Mouse (Mus musculus) lung, adult 2 months (tissue): ENCODE measurements around the gene Top3b.

Source experiments
- CTCF ChIP-seq: fragments of 200-500 bp; IDR thresholded peaks from 2 replicates; pipeline ENCODE4 v1.5.1; 2011; ENCODE audit warnings: mild to moderate bottlenecking, low read length, control low read depth; ENCODE audit not compliant: insufficient read depth
- POLR2A ChIP-seq: fragments of 200-500 bp; IDR thresholded peaks from 2 replicates; pipeline ENCODE4 v1.6.1; 2011; ENCODE audit warnings: low read depth, mild to moderate bottlenecking, control low read depth, low read length, borderline replicate concordance; ENCODE audit errors: extremely low read depth

- TF ChIP-seq CTCF (no peak), POLR2A (0 out of 2 replicates have a peak, but pooled peaks have one; percentile 17)
Measured at GRCm38 (mm10) chr16:16902329-16902728, 31.8 kb downstream of the Top3b start.
